Mouse (Mus musculus) intestine, embryonic 15.5 days (tissue): ENCODE results near the gene Zfp354a. TPM values are rescaled to one million over a fixed set of nuclear protein-coding genes. Genes with fewer than 3 reads are reported as not detected.
"Not testable (repeated sequence)": the region's sequence is repeated elsewhere in the genome, so short reads cannot be mapped to it uniquely, and the experiment has no call there.

Experiments
- ATAC-seq: fragments of 200-750 bp; cut with Nextera tagmentation; 2 replicates; pipeline ENCODE4 v1.8.0; 2017; ENCODE audit warnings: moderate TSS enrichment, moderate library complexity
- H3K27ac ChIP-seq: fragments of 300-500 bp; sonication (generic); 2 replicates; pipeline ENCODE4 v1.5.1; 2015; ENCODE audit warnings: mild to moderate bottlenecking, inconsistent platforms
- H3K27me3 ChIP-seq: fragments of 300-500 bp; sonication (generic); replicated peaks from 2 replicates; pipeline ENCODE4 v1.6.1; 2015; ENCODE audit warnings: inconsistent platforms
- H3K36me3 ChIP-seq: fragments of 300-500 bp; sonication (generic); 2 replicates; pipeline ENCODE4 v1.6.1; 2015; ENCODE audit warnings: inconsistent platforms
- H3K4me1 ChIP-seq: fragments of 300-500 bp; sonication (generic); replicated peaks from 2 replicates; pipeline ENCODE4 v1.6.1; 2015; ENCODE audit warnings: inconsistent platforms
- H3K4me2 ChIP-seq: fragments of 300-500 bp; sonication (generic); replicated peaks from 2 replicates; pipeline ENCODE4 v1.6.1; 2015; ENCODE audit warnings: mild to moderate bottlenecking, inconsistent platforms
- H3K4me3 ChIP-seq: fragments of 300-500 bp; sonication (generic); replicated peaks from 2 replicates; pipeline ENCODE4 v1.5.1; 2015; ENCODE audit warnings: inconsistent platforms
- H3K9ac ChIP-seq: fragments of 300-500 bp; sonication (generic); 2 replicates; pipeline ENCODE4 v1.6.1; 2015; ENCODE audit warnings: inconsistent platforms
- H3K9me3 ChIP-seq: fragments of 300-500 bp; sonication (generic); 2 replicates; pipeline ENCODE4 v1.6.1; 2016; ENCODE audit warnings: inconsistent platforms
- WGBS: fragments of 180-500 bp; shearing (Covaris S2); methylation state at CpG from one replicate; pipeline ENCODE4 v1.1.7; 2015; 5-methylcytosine and 5-hydroxymethylcytosine counted together
- polyA plus RNA-seq: library from polyadenylated mRNA; unstranded; fragments of >200 nt; fragmentation: Nextera tagmentation; extraction: Ambion mirVana; gene quantifications from 2 replicates; pipeline ENCODE4 v1.2.1, GENCODE M21; 2015

The Zfp354a gene
- 6.7 and 7.4 TPM in 2 replicates for polyA plus RNA-seq

GRCm38 (mm10) chr11:51059151-51059571, at the start of gene Zfp354a:
Gene Zfp354a, plus strand, starts transcription at chr11:51059257.
- H3K4me3 ChIP-seq = peak within 1 kb of the TSS; percentile 84
- H3K4me1 ChIP-seq = peaks cover 10% of the 10 kb centered on the region
- peak within 1 kb of the TSS; percentile 79 for H3K9ac ChIP-seq
- 0 out of 2 replicates have a peak within 1 kb of the TSS, but pooled peaks have one; percentile 40 for H3K27ac ChIP-seq
- H3K36me3 ChIP-seq = no peaks in the 10 kb centered on the region
- under 1% methylated on average over 32 of the region's 32 CpGs for WGBS
- no peaks in the 10 kb centered on the region for H3K9me3 ChIP-seq
- H3K4me2 ChIP-seq = peak within 1 kb of the TSS; percentile 90
- peak; percentile 96 for ATAC-seq
- H3K27me3 ChIP-seq = no peaks in the 10 kb centered on the region

DNA sequence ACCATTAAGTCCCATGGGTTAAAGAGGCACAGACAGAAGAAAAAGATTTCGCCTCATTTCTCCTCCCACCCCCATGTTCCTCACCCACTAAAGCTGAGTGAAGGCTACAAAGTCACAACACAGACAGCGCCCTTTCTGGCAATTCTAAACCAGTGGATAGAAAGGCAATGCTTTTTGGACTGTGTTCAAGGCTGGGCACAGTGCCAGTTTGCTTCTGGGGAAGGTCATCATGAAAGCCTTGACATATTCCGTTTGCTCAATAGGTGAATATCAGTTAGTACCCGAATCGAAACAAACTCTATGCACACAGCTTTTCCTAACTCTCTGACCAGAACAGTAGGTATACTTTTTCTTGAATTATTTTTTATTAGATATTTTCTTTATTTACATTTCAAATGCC, 47.2 kb upstream of the Zfp354a start:
- 55% methylated on average over 5 of the region's 5 CpGs for WGBS
- H3K36me3 ChIP-seq = no peaks in the 10 kb centered on the region
- H3K27me3 ChIP-seq = no peaks in the 10 kb centered on the region
- no peak overlapping the region for H3K4me2 ChIP-seq
- no peak overlapping the region for H3K27ac ChIP-seq
- ATAC-seq = no peak
- H3K4me3 ChIP-seq = no peak overlapping the region
- H3K9me3 ChIP-seq = no peaks in the 10 kb centered on the region
- H3K4me1 ChIP-seq = no peaks in the 10 kb centered on the region
- no peak overlapping the region for H3K9ac ChIP-seq

DNA sequence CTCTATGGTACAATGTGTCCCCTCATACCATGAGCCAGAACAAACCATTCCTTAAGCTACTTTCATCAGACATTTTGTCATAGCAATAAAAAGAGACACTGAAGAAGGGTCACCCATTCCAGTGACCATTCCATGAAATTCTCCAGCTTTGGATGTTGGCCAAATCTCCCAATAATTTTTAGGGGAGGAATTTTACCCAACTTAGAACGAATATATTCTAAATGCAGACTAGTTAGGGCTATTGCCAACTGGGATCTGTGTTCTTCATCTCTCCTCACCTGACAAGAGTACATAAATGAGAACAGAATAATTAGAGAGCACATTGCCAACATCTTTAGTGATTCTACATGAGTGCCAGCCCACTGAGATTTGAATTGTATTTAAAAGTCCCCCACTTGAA, 45.1 kb upstream of the Zfp354a start, which contains the start of gene Olfr54:
Olfr54 (plus strand) TSS at position 301 of the 400 bp plus-strand sequence.
- no peak within 1 kb of the TSS for H3K4me3 ChIP-seq
- no peaks in the 10 kb centered on the region for H3K4me1 ChIP-seq
- H3K36me3 ChIP-seq = no peaks in the 10 kb centered on the region
- no peak for ATAC-seq
- no peak within 1 kb of the TSS for H3K27ac ChIP-seq
- H3K4me2 ChIP-seq = no peak within 1 kb of the TSS
- H3K27me3 ChIP-seq = no peaks in the 10 kb centered on the region
- no peaks in the 10 kb centered on the region for H3K9me3 ChIP-seq
- H3K9ac ChIP-seq = no peak within 1 kb of the TSS
- 62% methylated on average over 1 of the region's 1 CpGs for WGBS

- no peaks in the 10 kb centered on the region for H3K36me3 ChIP-seq
- H3K9ac ChIP-seq = no peak overlapping the region
- no peak overlapping the region for H3K27ac ChIP-seq
- no peak overlapping the region for H3K4me3 ChIP-seq
- WGBS = 50% methylated on average over 2 of the region's 2 CpGs
- H3K4me1 ChIP-seq = no peaks in the 10 kb centered on the region
- no peaks in the 10 kb centered on the region for H3K27me3 ChIP-seq
- no peaks in the 10 kb centered on the region for H3K9me3 ChIP-seq
- no peak for ATAC-seq
- no peak overlapping the region for H3K4me2 ChIP-seq
These were observed 42.7 kb upstream of the Zfp354a start for GRCm38 (mm10) chr11:51016341-51016740.

GRCm38 (mm10) chr11:51026811-51027210, 32.2 kb upstream of the Zfp354a start:
- H3K4me2 ChIP-seq, H3K27me3 ChIP-seq, H3K9ac ChIP-seq, H3K27ac ChIP-seq, H3K9me3 ChIP-seq, H3K36me3 ChIP-seq, H3K4me3 ChIP-seq, ATAC-seq, H3K4me1 ChIP-seq: not testable (repeated sequence)
- WGBS = 74% methylated on average over 11 of the region's 11 CpGs

GRCm38 (mm10) chr11:51029381-51029780, 29.7 kb upstream of the Zfp354a start:
- ATAC-seq, H3K27ac ChIP-seq, H3K27me3 ChIP-seq, H3K36me3 ChIP-seq, H3K9ac ChIP-seq, H3K9me3 ChIP-seq, H3K4me3 ChIP-seq, H3K4me1 ChIP-seq, H3K4me2 ChIP-seq: not testable (repeated sequence)
- 66% methylated on average over 8 of the region's 8 CpGs for WGBS

DNA sequence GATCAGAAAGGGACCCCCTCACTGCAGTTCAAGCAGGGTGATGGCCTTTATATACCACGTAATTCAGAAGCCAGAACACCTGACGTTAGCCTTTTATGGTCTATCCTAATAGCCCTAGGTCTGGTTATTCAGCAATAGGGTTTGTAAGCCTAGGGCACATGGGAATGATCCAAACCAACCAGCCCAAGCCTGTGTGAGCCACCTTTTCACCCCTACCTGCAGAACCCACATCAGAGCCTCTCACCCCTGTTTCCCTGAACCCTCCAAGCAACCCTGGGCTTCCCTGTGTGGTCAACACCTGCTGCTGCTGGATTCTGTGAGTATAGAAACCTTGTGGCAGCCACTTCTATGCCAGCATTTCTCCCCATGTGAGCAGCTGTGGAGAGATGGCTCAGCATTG, 28.8 kb upstream of the Zfp354a start:
- H3K27ac ChIP-seq = no peak overlapping the region
- H3K9ac ChIP-seq = no peak overlapping the region
- ATAC-seq = no peak
- H3K9me3 ChIP-seq = no peaks in the 10 kb centered on the region
- no peak overlapping the region for H3K4me2 ChIP-seq
- H3K36me3 ChIP-seq = no peaks in the 10 kb centered on the region
- no peaks in the 10 kb centered on the region for H3K27me3 ChIP-seq
- no peak overlapping the region for H3K4me3 ChIP-seq
- H3K4me1 ChIP-seq = no peaks in the 10 kb centered on the region
- WGBS = 54% methylated on average over 2 of the region's 2 CpGs

GRCm38 (mm10) chr11:51032851-51033250, 26.2 kb upstream of the Zfp354a start:
- 26% methylated on average over 1 of the region's 1 CpGs for WGBS
- Histone ChIP-seq H3K36me3 (no peaks in the 10 kb centered on the region), H3K27me3 (no peaks in the 10 kb centered on the region), H3K4me1 (no peaks in the 10 kb centered on the region), H3K9ac (no peak overlapping the region), H3K4me2 (no peak overlapping the region), H3K4me3 (no peak overlapping the region), H3K27ac (no peak overlapping the region), H3K9me3 (no peaks in the 10 kb centered on the region)
- no peak for ATAC-seq

GRCm38 (mm10) chr11:51034141-51034540, 24.9 kb upstream of the Zfp354a start:
- not testable (repeated sequence) for H3K36me3 ChIP-seq, H3K4me1 ChIP-seq, H3K27ac ChIP-seq, H3K27me3 ChIP-seq, H3K9me3 ChIP-seq, H3K9ac ChIP-seq, H3K4me2 ChIP-seq, ATAC-seq, H3K4me3 ChIP-seq

DNA sequence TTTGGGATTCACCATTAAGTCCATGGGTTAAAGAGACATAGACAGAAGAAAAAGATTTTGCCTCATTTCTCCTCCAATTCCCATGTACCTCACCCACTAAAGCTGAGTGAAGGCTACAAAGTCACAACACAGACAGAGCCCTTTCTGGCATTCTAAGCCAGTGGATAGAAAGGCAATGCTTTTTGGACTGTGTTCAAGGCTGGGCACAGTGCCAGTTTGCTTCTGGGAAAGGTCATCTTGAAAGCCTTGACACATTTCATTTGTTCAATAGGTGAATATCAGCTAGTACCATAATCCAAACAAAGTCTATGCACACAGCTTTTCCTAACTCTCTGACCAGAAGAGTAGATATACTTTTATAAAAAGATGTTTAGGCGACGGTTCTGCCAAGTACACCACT, 23.1 kb upstream of the Zfp354a start:
- Histone ChIP-seq H3K27me3 (no peaks in the 10 kb centered on the region), H3K4me1 (no peaks in the 10 kb centered on the region), H3K27ac (no peak overlapping the region), H3K36me3 (no peaks in the 10 kb centered on the region), H3K9me3 (no peaks in the 10 kb centered on the region), H3K9ac (no peak overlapping the region), H3K4me3 (no peak overlapping the region), H3K4me2 (no peak overlapping the region)
- 63% methylated on average over 2 of the region's 2 CpGs for WGBS
- no peak for ATAC-seq

DNA sequence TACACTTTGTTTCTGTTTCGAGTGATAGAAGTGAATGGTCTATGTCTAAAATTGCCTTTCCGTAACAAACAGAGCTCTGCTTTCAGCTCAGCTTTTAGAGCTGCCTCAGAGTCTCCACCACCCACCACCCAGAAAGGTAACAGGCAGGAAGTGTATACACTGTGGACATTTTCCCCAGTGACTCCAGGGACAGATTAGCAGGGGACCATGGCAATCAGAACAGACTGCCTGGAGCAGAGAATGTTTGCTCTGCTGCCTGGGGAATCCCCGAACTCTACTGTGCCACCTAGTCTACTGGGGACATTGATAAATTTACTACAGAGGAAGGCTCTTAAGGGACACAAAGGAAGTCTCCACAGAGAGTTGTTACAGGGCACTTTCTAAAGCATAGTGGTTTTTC, 14.3 kb upstream of the Zfp354a start:
- not testable (repeated sequence) for H3K4me3 ChIP-seq, ATAC-seq
- 55% methylated on average over 3 of the region's 3 CpGs for WGBS

DNA sequence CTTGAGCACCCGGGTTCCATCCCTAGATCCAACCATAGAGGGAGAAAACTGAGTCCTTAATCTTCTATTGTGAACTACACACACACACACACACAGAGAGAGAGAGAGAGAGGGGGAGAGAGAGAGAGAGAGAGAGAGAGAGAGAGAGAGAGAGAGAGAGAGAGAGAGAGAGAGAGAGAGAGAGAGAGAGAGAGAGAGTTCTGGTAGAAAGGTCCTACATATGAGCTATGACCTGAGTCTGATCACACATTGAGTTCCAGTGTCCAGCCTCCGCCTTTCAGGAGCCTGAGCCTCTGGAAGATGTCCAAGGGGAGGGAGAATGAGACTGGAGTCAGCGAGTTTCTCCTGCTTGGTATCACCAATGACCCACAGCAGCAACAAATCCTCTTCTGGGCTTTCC, 11.2 kb upstream of the Zfp354a start, which contains the start of gene Olfr1375:
Olfr1375 (plus strand) TSS at position 301 of the 400 bp plus-strand sequence.
- not testable (repeated sequence) for ATAC-seq, H3K4me3 ChIP-seq

More for the DNA sequence above, 14.3 kb upstream of the Zfp354a start:
- H3K9ac ChIP-seq, H3K4me1 ChIP-seq, H3K27me3 ChIP-seq, H3K9me3 ChIP-seq, H3K4me2 ChIP-seq, H3K36me3 ChIP-seq, H3K27ac ChIP-seq: not testable (repeated sequence)

GRCm38 (mm10) chr11:51051678-51052077, 7.4 kb upstream of the Zfp354a start:
- no peak overlapping the region for H3K27ac ChIP-seq
- H3K27me3 ChIP-seq = no peaks in the 10 kb centered on the region
- ATAC-seq = no peak
- no peak overlapping the region for H3K4me2 ChIP-seq
- no peak overlapping the region for H3K9ac ChIP-seq
- H3K4me3 ChIP-seq = no peak overlapping the region
- H3K36me3 ChIP-seq = no peaks in the 10 kb centered on the region
- no peaks in the 10 kb centered on the region for H3K9me3 ChIP-seq
- no peaks in the 10 kb centered on the region for H3K4me1 ChIP-seq
- 56% methylated on average over 2 of the region's 2 CpGs for WGBS

More for the DNA sequence above, 11.2 kb upstream of the Zfp354a start, which contains the start of gene Olfr1375:
- H3K27me3 ChIP-seq, H3K9me3 ChIP-seq, H3K4me1 ChIP-seq, H3K27ac ChIP-seq, H3K36me3 ChIP-seq, H3K4me2 ChIP-seq, H3K9ac ChIP-seq: not testable (repeated sequence)
- WGBS = 80% methylated on average over 3 of the region's 3 CpGs
